ENCODE assay signal across 26 mouse cellular contexts in genomic region chr2:141715061-141715460, GRCm38 (mm10).
"Had no signal": no experiment of that assay in that cellular context is flagged by ENCODE, and none has a peak within 500 bp of the region (broad histone marks: within the 10 kb centered on the region; RNA-seq: fewer than 3 reads in every experiment).

No protein-coding gene starts in this region.

- H3K9ac ChIP-seq: forebrain, postnatal 0 days; heart, embryonic 13.5 days; heart, embryonic 15.5 days; hindbrain, embryonic 13.5 days; hindbrain, embryonic 15.5 days; kidney, embryonic 15.5 days; limb, embryonic 12.5 days had no signal

- DNase-seq: forebrain, postnatal 0 days; gastrocnemius, postnatal 14 days; gastrocnemius, postnatal 36 days; heart, adult 11 months; heart, adult 2 months; heart, postnatal 14 days; heart, postnatal 36 days; kidney, adult 11 months; kidney, adult 2 months; kidney, adult 9 months; kidney, postnatal 14 days; kidney, postnatal 36 days; layer of hippocampus, adult 9-11 months; layer of hippocampus, postnatal 36 days; left cerebral cortex, postnatal 4 days; liver had no signal

- H3K36me3 ChIP-seq: heart, embryonic 13.5 days; heart, embryonic 15.5 days; hindbrain, embryonic 13.5 days; hindbrain, embryonic 15.5 days; kidney, embryonic 15.5 days; limb, embryonic 12.5 days had no signal

- H3K4me3 ChIP-seq: heart, adult 2 months; heart, embryonic 13.5 days; heart, embryonic 15.5 days; hindbrain, embryonic 13.5 days; hindbrain, embryonic 15.5 days; kidney, embryonic 15.5 days; limb, embryonic 12.5 days had no signal

- H3K9me3 ChIP-seq: heart, embryonic 13.5 days; heart, embryonic 15.5 days; hindbrain, embryonic 13.5 days; hindbrain, embryonic 15.5 days; kidney, embryonic 15.5 days; limb, embryonic 12.5 days had no signal

- H3K27me3 ChIP-seq: heart, embryonic 13.5 days; heart, embryonic 15.5 days; hindbrain, embryonic 13.5 days; hindbrain, embryonic 15.5 days; kidney, embryonic 15.5 days; limb, embryonic 12.5 days had no signal

- H3K27ac ChIP-seq: heart, adult 2 months; heart, embryonic 13.5 days; heart, embryonic 15.5 days; hindbrain, embryonic 13.5 days; hindbrain, embryonic 15.5 days; hindbrain, postnatal 0 days; kidney, embryonic 15.5 days; kidney, postnatal 0 days; limb, embryonic 12.5 days had no signal

- H3K4me2 ChIP-seq: heart, embryonic 11.5 days; heart, embryonic 13.5 days; heart, embryonic 15.5 days; hindbrain, embryonic 13.5 days; hindbrain, embryonic 15.5 days; kidney, embryonic 15.5 days; limb, embryonic 12.5 days had no signal

- H3K4me1 ChIP-seq: heart, embryonic 13.5 days; heart, embryonic 15.5 days; hindbrain, embryonic 15.5 days; kidney, embryonic 15.5 days; limb, embryonic 12.5 days had no signal

- ATAC-seq: forebrain, postnatal 0 days; hindbrain, postnatal 0 days; intestine, embryonic 16.5 days had no signal
